Mouse (Mus musculus): ENCODE measurements around the gene Scgb2b12. TPM values are rescaled to one million over a fixed set of nuclear protein-coding genes. Genes with fewer than 3 reads are reported as not detected.
"Not testable (repeated sequence)": the region's sequence is repeated elsewhere in the genome, so short reads cannot be mapped to it uniquely, and the experiment has no call there.

The Scgb2b12 gene
- not detected for total RNA-seq (2021)
- long read RNA-seq, experiment 1, result 0 reads
- long read RNA-seq, experiment 2, result 0 reads

- DNase-seq (ENCODE audit: low spot score), result not testable (repeated sequence)
Measured at GRCm38 (mm10) chr7:32327145-32327544, at the start of gene Scgb2b12. Gene Scgb2b12 (minus strand): TSS chr7:32327245.

- DNase-seq (ENCODE audit: low spot score), result not testable (repeated sequence)
Measured at GRCm38 (mm10) chr7:32333882-32334281, 6.8 kb upstream of the Scgb2b12 start, which contains the start of gene Scgb1b12. Gene Scgb1b12 (plus strand): TSS chr7:32334182.

Other genes with a start within 250 kb of the Scgb2b12 start
- gene Scgb1b10, start 226.4 kb downstream of the Scgb2b12 start, total RNA-seq (2021), result not detected
- gene Scgb2b11, start 116.1 kb downstream of the Scgb2b12 start, total RNA-seq (2021), result not detected
- not detected for gene Scgb1b11, start 104.4 kb downstream of the Scgb2b12 start, total RNA-seq (2021)
- gene Scgb1b12, start 6.9 kb upstream of the Scgb2b12 start, total RNA-seq (2021), result not detected
- gene Scgb1b29, start 114.3 kb upstream of the Scgb2b12 start, total RNA-seq (2021), result not detected